Mouse (Mus musculus): Measurements from ENCODE around the gene Hoxb6.

DNA sequence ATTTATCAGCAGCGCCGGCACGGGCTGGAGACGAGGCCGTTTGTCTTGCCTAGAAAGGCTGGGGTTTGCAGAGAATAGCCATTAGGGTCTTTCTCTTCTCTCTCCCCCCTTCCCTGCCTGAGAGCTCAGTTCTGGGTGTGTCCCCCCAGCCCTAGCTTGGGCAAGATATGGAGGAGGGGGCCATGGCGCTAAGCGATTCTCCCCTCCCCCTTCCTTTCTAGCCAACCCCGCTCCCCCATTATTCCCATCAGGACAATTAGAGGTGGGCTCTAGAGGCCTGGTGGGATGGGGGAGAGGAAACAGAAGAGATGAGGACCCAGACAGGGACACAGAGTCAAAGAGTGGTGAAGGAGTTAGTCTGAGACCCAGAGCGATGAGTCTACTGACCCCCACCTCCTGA is 4.9 kb upstream of the Hoxb6 start:
- TF ChIP-seq CTCF (conservative IDR thresholded peaks at IDR 0.05 in 1 of 2, IDR thresholded peaks at IDR 0.05 in 1 of 2; ENCODE audit: low read depth in 2 of 2, low read length in 2 of 2) (no peak), EP300 (IDR thresholded peaks at IDR 0.05; ENCODE audit: low read length) (no peak), USF1 (IDR thresholded peaks at IDR 0.05; ENCODE audit: low read depth, low read length) (no peak), POLR2A (IDR thresholded peaks at IDR 0.05; ENCODE audit: low read depth, low read length) (no peak), TCF12 (IDR thresholded peaks at IDR 0.05; ENCODE audit: low read depth, low read length) (no peak), ZC3H11A (IDR thresholded peaks at IDR 0.05; ENCODE audit: low read depth, low read length) (no peak), MAZ (IDR thresholded peaks at IDR 0.05; ENCODE audit: low read depth, low read length) (no peak), BHLHE40 (IDR thresholded peaks at IDR 0.05; ENCODE audit: low read depth, low read length) (no peak), MAX (IDR thresholded peaks at IDR 0.05; ENCODE audit: low read length) (no peak), SMC3 (IDR thresholded peaks at IDR 0.05; ENCODE audit: low read depth, low read length) (no peak), MYC (IDR thresholded peaks at IDR 0.05; ENCODE audit: low read depth, low read length) (no peak), RAD21 (IDR thresholded peaks at IDR 0.05; ENCODE audit: low read depth, low read length) (no peak), JUND (conservative IDR thresholded peaks at IDR 0.05; ENCODE audit: low read depth, low read length) (no peak), RCOR1 (conservative IDR thresholded peaks at IDR 0.05; ENCODE audit: low read depth, low read length) (no peak)
